ENCODE assay signal across 21 mouse cellular contexts in genomic region chr10:85879886-85880486, GRCm38 (mm10). TPM values are rescaled to one million over a fixed set of nuclear protein-coding genes. Genes with fewer than 3 reads are reported as not detected.
"Had no signal": no experiment of that assay in that cellular context is flagged by ENCODE, and none has a peak within 500 bp of the region (broad histone marks: within the 10 kb centered on the region; RNA-seq: fewer than 3 reads in every experiment).

No protein-coding gene starts in this region.

- H3K9ac ChIP-seq: liver, embryonic 14.5 days; midbrain, embryonic 12.5 days; neural tube, embryonic 13.5 days; neural tube, embryonic 15.5 days had no signal

- H3K9me3 ChIP-seq: midbrain, embryonic 10.5 days; midbrain, embryonic 12.5 days; neural tube, embryonic 13.5 days; neural tube, embryonic 15.5 days had no signal

- H3K27ac ChIP-seq: liver, embryonic 14.5 days; midbrain, embryonic 10.5 days; midbrain, embryonic 12.5 days; neural tube, embryonic 13.5 days; neural tube, embryonic 15.5 days had no signal

- H3K4me3 ChIP-seq: midbrain, embryonic 10.5 days; midbrain, embryonic 12.5 days; myocyte; neural tube, embryonic 13.5 days; neural tube, embryonic 15.5 days had no signal

- H3K27me3 ChIP-seq: midbrain, embryonic 12.5 days; neural tube, embryonic 13.5 days; neural tube, embryonic 15.5 days had no signal

- ATAC-seq: midbrain, embryonic 16.5 days had no signal

- H3K4me2 ChIP-seq: midbrain, embryonic 12.5 days; neural tube, embryonic 13.5 days; neural tube, embryonic 15.5 days had no signal

- DNase-seq: lung, adult 18-20 months; lung, postnatal 10 days; midbrain, embryonic 14.5 days; retina, postnatal 1 day; right cerebral cortex, adult 18-20 months; right cerebral cortex, postnatal 25 days; right cerebral cortex, postnatal 4 days; spleen, adult 18-20 months; thymus, adult 18-20 months; thymus, postnatal 14 days; thymus, postnatal 36 days had no signal

- H3K4me1 ChIP-seq: midbrain, embryonic 10.5 days; midbrain, embryonic 12.5 days; neural tube, embryonic 13.5 days; neural tube, embryonic 15.5 days had no signal

RNA-seq across cellular contexts. Expression of gene Ascl4, which starts 47.5 kb away (rescaled TPM):
- total RNA-seq: megakaryocyte, adult 5-6 weeks; megakaryocyte-erythroid progenitor cell, adult 5-6 weeks had no signal
- polyA plus RNA-seq: liver, embryonic 14.5 days; liver, embryonic 16.5 days; myocyte; neural tube, embryonic 13.5 days had no signal
